Mouse (Mus musculus) liver, embryonic 13.5 days (tissue): ENCODE measurements around the gene Lyrm7. TPM values are rescaled to one million over a fixed set of nuclear protein-coding genes. Genes with fewer than 3 reads are reported as not detected.
A peak's percentile ranks its signal among the peaks of the same experiment; 100 is the strongest.

Experiments
- ATAC-seq: fragments of 200-750 bp; cut with Nextera tagmentation; 2 replicates; pipeline ENCODE4 v1.8.0; 2017; ENCODE audit warnings: low read depth, mild to moderate bottlenecking, moderate number of reproducible peaks, moderate library complexity
- DNase-seq: peaks from one replicate; pipeline ENCODE4 v3.0.0; 2022
- H3K27ac ChIP-seq: fragments of 300-500 bp; sonication (generic); 2 replicates; pipeline ENCODE4 v1.5.1; 2015; ENCODE audit warnings: moderate library complexity, mild to moderate bottlenecking, inconsistent platforms
- H3K27me3 ChIP-seq: fragments of 300-500 bp; sonication (generic); 2 replicates; pipeline ENCODE4 v1.6.1; 2015; ENCODE audit warnings: mild to moderate bottlenecking, inconsistent platforms
- H3K36me3 ChIP-seq: fragments of 300-500 bp; sonication (generic); 2 replicates; pipeline ENCODE4 v1.6.1; 2015; ENCODE audit warnings: mild to moderate bottlenecking, inconsistent platforms
- H3K4me1 ChIP-seq: fragments of 300-500 bp; sonication (generic); replicated peaks from 2 replicates; pipeline ENCODE4 v1.6.1; 2015; ENCODE audit warnings: inconsistent platforms
- H3K4me2 ChIP-seq: fragments of 300-500 bp; sonication (generic); 2 replicates; pipeline ENCODE4 v1.6.1; 2015; ENCODE audit warnings: inconsistent platforms, mild to moderate bottlenecking, moderate library complexity
- H3K4me3 ChIP-seq: fragments of 300-500 bp; sonication (generic); replicated peaks from 2 replicates; pipeline ENCODE4 v1.5.1; 2015; ENCODE audit warnings: mild to moderate bottlenecking, inconsistent platforms
- H3K9ac ChIP-seq: fragments of 300-500 bp; sonication (generic); 2 replicates; pipeline ENCODE4 v1.6.1; 2015; ENCODE audit warnings: mild to moderate bottlenecking, inconsistent platforms
- H3K9me3 ChIP-seq: fragments of 300-500 bp; sonication (generic); replicated peaks from 2 replicates; pipeline ENCODE4 v1.6.1; 2016; ENCODE audit warnings: inconsistent platforms
- WGBS: fragments of 180-500 bp; shearing (Covaris S2); methylation state at CpG from one replicate; pipeline ENCODE4 v1.1.7; 2015; ENCODE audit not compliant: insufficient replicate concordance; 5-methylcytosine and 5-hydroxymethylcytosine counted together
- polyA plus RNA-seq: library from polyadenylated mRNA; unstranded; fragments of >200 nt; fragmentation: Nextera tagmentation; extraction: Ambion mirVana; gene quantifications from 2 replicates; pipeline ENCODE4 v1.2.1, GENCODE M21; 2015

The Lyrm7 gene
- 5.6 and 6.9 TPM in 2 replicates for polyA plus RNA-seq

DNA sequence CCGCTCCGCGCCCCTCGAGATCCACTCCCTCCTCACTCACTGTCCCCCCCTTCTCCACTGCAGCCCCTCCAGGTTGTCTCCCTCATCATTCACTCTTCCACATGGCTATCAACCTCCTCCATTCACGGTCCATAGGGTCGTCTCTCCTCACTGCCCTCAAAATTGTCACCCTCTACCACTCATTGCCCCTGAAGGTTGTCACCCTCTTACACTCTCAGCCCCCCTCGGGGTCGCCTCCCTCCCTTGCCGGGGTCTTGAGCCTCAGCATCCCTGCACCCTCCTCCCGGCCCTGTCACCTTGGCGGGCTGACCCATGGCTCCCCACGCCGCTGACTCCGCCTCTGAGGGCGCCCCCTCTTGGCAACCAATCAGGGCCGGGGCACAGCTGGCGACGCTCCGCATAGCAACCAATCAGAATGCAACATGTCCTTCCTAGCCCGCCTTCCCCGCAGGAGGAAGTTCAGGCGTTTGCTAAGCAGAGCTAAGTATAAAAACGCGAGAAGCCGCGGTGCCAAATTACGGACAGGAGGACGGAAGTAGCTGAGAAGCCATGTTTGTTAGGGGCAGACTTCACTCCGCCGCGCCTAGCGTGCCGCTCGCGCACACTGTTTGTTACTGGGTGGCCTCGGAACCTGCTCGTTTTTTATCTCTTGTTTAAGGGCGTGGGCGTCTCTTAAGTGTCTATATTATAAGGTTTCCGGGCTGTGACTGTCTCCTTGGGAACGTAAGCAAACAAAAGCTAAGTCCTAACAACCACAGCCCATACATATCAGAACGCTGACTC is at the start of gene Lyrm7:
Gene Lyrm7, minus strand, starts transcription at position 661 of the 783 bp plus-strand sequence.
- DNase-seq (peak; percentile 96), ATAC-seq (peak; percentile 97)
- peak within 1 kb of the TSS; percentile 94 for H3K27ac ChIP-seq
- peaks cover 32% of the 10 kb centered on the region for H3K4me1 ChIP-seq
- H3K36me3 ChIP-seq, result no peaks in the 10 kb centered on the region
- no peaks in the 10 kb centered on the region for H3K9me3 ChIP-seq
- H3K9ac ChIP-seq, result peak within 1 kb of the TSS; percentile 80
- H3K4me3 ChIP-seq, result peak within 1 kb of the TSS; percentile 74
- WGBS, result under 1% methylated on average over 42 of the region's 42 CpGs
- peak within 1 kb of the TSS; percentile 83 for H3K4me2 ChIP-seq
- no peaks in the 10 kb centered on the region for H3K27me3 ChIP-seq

DNA sequence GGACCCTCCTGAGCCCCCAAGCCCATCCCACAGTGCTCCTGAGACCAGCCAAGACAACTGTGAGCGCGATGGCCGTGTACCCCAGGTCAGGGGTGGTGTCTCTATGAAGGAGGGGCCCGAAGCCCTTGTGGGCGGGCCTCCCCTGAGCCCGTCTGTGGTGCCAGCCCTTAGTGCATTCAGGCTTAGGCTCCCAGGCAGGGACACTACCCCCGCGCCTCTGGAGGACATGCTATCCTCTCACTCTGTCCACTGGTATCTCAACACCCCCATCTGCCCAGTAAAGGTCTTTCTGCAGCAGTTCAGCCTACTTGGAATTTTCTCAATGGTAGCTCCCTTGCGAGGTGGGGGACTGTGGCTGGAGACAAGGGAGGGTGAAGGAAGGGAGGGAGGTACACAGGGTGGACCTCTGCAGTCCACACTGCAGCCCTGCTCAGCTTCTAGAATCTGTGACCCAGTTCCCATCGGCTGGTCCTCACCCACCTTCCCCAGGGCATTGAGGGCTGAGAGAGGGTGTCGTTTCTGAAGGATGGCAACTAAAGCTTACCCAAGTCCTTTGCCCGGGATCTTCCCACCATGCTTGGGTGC is 49.5 kb upstream of the Lyrm7 start:
- H3K27me3 ChIP-seq, result no peaks in the 10 kb centered on the region
- WGBS, result 85% methylated on average over 12 of the region's 12 CpGs
- H3K36me3 ChIP-seq, result peaks cover 17% of the 10 kb centered on the region

DNA sequence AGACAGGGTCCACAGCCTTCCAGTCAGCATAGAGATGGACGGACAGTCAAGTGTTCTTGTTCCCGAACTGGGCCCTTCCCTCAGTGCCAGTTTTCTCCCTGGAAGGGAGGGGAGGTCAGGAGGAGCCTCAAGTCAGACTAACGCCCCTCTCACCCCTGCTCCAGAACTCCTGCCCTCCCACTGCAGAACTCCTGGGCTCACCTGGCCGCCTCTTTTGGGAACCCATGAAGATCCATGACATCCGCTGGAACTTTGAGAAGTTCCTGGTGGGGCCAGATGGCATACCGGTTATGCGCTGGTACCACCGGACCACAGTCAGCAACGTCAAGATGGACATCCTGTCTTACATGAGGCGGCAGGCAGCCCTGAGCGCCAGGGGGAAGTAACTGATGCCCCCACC is 48.6 kb upstream of the Lyrm7 start:
- WGBS, result 78% methylated on average over 11 of the region's 11 CpGs

More for the DNA sequence above, 49.5 kb upstream of the Lyrm7 start:
- H3K4me1 ChIP-seq, result peaks cover 12% of the 10 kb centered on the region; the same call in 1 of the 2 replicates
- no peak overlapping the region for H3K27ac ChIP-seq
- H3K9ac ChIP-seq, result no peak overlapping the region
- H3K9me3 ChIP-seq, result no peaks in the 10 kb centered on the region
- no peak overlapping the region for H3K4me2 ChIP-seq
- DNase-seq (no peak), ATAC-seq (no peak)
- H3K4me3 ChIP-seq, result no peak overlapping the region

GRCm38 (mm10) chr11:54907259-54907658 is 46.5 kb upstream of the Lyrm7 start:
- no peak for ATAC-seq
- H3K4me3 ChIP-seq, result no peak overlapping the region
- peaks cover 7% of the 10 kb centered on the region for H3K36me3 ChIP-seq
- H3K9me3 ChIP-seq, result no peaks in the 10 kb centered on the region
- no peak overlapping the region for H3K4me2 ChIP-seq
- H3K27me3 ChIP-seq, result peaks cover 13% of the 10 kb centered on the region
- H3K27ac ChIP-seq, result no peak overlapping the region
- H3K9ac ChIP-seq, result no peak overlapping the region
- no peak for DNase-seq
- peaks cover 33% of the 10 kb centered on the region for H3K4me1 ChIP-seq
- 74% methylated on average over 5 of the region's 5 CpGs for WGBS

More for the DNA sequence above, 48.6 kb upstream of the Lyrm7 start:
- Histone ChIP-seq H3K4me2 (no peak overlapping the region), H3K4me3 (no peak overlapping the region), H3K4me1 (peaks cover 16% of the 10 kb centered on the region), H3K27ac (no peak overlapping the region), H3K9ac (no peak overlapping the region), H3K36me3 (peaks cover 8% of the 10 kb centered on the region), H3K9me3 (no peaks in the 10 kb centered on the region), H3K27me3 (no peaks in the 10 kb centered on the region)
- ATAC-seq (no peak), DNase-seq (no peak)

DNA sequence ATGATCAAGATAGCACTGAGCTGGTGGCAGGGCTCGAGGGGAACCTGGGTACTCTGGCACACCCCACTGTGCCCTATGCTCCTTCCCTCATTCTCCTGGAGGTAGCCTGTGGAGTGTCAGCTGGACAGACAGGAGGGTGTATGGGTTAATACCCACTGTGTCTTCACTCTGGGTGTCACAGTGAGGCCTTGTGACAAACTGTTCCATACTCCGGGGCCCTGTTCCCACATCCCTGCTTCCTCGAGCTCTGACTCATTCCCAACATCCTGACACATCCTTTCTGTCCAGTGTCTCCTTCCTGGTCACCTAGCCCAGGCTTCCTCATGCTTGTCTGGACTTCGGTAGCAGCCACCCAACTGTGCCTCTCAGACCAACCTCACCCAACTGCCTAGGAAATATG is 45.8 kb upstream of the Lyrm7 start:
- H3K36me3 ChIP-seq, result peaks cover 7% of the 10 kb centered on the region
- H3K27me3 ChIP-seq, result peaks cover 19% of the 10 kb centered on the region
- no peak overlapping the region for H3K9ac ChIP-seq
- DNase-seq (no peak), ATAC-seq (no peak)
- no peak overlapping the region for H3K27ac ChIP-seq
- no peak overlapping the region for H3K4me3 ChIP-seq
- 48% methylated on average over 4 of the region's 4 CpGs for WGBS
- no peaks in the 10 kb centered on the region for H3K9me3 ChIP-seq
- H3K4me1 ChIP-seq, result peaks cover 33% of the 10 kb centered on the region
- no peak overlapping the region for H3K4me2 ChIP-seq

DNA sequence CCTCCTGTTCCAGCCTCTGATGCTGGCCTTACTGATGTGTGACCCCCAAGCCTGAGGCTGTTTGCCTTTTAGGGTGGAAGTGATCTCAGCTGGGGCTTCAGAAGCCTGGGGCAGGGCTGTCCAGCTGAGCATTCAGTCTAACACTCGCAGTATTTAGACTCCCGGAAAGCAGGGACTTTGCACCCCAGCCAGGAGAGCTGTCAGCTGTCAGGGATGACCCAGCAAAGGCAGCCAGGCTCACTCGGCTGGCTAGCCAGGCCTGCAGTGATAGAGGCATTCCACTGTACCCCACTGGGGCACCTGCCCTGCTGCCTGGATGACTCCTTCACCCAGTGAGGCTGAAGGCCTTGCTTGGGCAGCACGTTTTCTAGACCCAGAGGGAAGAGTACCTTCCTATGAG is 45.2 kb upstream of the Lyrm7 start:
- DNase-seq (no peak), ATAC-seq (peak; percentile 56)
- Histone ChIP-seq H3K9me3 (no peaks in the 10 kb centered on the region), H3K27me3 (peaks cover 19% of the 10 kb centered on the region), H3K9ac (no peak overlapping the region), H3K4me2 (no peak overlapping the region), H3K4me3 (no peak overlapping the region), H3K4me1 (peaks cover 33% of the 10 kb centered on the region), H3K36me3 (peaks cover 2% of the 10 kb centered on the region), H3K27ac (no peak overlapping the region)
- WGBS, result 61% methylated on average over 4 of the region's 4 CpGs

DNA sequence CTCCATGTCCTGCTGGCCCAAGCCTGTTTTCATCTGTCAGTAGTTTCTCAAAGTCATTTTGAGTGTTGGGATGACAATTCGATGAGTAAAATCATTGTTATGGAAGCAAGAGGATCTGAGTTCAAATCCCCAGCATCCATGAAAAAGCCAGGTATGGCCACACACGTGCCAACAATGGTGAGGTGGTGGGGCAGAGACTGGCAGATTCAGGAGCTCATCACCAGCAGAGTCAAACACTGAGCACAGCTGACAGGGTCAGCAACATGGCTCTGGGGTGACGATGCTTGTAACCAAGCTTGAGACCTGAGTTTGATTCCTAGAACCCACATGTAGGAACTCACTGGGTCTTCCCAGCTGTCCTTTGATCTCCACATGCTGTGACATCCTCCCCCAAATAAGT is 44.4 kb upstream of the Lyrm7 start:
- H3K4me3 ChIP-seq, result no peak overlapping the region
- WGBS, result 75% methylated on average over 3 of the region's 3 CpGs
- H3K36me3 ChIP-seq, result no peaks in the 10 kb centered on the region; the same call in 1 of the 2 replicates

DNA sequence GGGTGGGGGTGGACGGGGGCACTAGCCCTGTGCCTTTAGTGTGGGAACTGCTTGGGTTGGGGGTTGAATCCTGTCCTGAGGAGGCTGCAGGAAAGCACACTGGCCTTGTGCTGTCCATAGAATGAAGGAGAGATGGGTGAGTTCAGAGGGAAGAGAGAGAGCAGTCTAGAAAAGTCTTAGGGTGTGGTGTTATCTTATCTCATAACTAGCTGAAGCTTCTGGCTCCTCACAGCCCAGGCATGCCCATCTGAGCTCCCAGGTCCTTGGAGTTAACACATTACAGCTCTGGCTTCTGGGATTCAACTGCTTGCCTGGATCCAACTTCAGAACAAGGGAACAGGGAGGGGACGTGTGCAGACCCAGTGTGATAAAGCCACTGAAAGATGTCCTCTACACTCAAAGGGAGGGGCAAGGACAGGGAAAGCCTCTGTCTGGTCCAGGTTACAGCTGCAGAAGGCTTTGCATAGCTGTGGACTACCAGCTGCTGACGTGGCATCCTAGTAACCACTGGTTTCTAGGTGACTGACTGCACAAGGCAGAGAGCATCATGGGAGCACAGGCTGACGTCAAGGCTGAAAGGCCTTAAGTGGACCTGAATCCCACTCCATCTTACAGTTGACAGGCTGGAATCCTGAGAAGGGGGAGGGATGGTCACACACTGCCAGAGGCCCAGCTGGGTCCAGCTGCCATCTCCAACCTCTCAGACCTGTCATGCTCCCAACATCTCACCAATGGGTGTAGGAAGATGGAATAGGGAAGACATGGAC is 43.4 kb upstream of the Lyrm7 start:
- no peaks in the 10 kb centered on the region for H3K9me3 ChIP-seq
- peaks cover 19% of the 10 kb centered on the region for H3K27me3 ChIP-seq
- no peak overlapping the region for H3K9ac ChIP-seq
- H3K4me3 ChIP-seq, result no peak overlapping the region
- H3K4me2 ChIP-seq, result no peak overlapping the region
- 53% methylated on average over 4 of the region's 4 CpGs for WGBS
- DNase-seq (no peak), ATAC-seq (0 out of 2 replicates have a peak, but pooled peaks have one; percentile 21)
- H3K27ac ChIP-seq, result no peak overlapping the region
- no peaks in the 10 kb centered on the region; the same call in 1 of the 2 replicates for H3K36me3 ChIP-seq
- H3K4me1 ChIP-seq, result peaks cover 33% of the 10 kb centered on the region

More for the DNA sequence above, 44.4 kb upstream of the Lyrm7 start:
- Histone ChIP-seq H3K27ac (no peak overlapping the region), H3K9ac (no peak overlapping the region), H3K27me3 (peaks cover 19% of the 10 kb centered on the region), H3K4me1 (peaks cover 33% of the 10 kb centered on the region), H3K9me3 (no peaks in the 10 kb centered on the region), H3K4me2 (no peak overlapping the region)
- ATAC-seq (no peak), DNase-seq (no peak)

- 48% methylated on average over 5 of the region's 5 CpGs for WGBS
- H3K27me3 ChIP-seq, result peaks cover 19% of the 10 kb centered on the region
- ATAC-seq (no peak), DNase-seq (no peak)
- peaks cover 33% of the 10 kb centered on the region for H3K4me1 ChIP-seq
- no peak overlapping the region for H3K27ac ChIP-seq
- H3K4me3 ChIP-seq, result peak overlapping the region; percentile 45
- H3K4me2 ChIP-seq, result peak overlapping the region; percentile 70
- H3K9ac ChIP-seq, result no peak overlapping the region
- no peaks in the 10 kb centered on the region for H3K36me3 ChIP-seq
- no peaks in the 10 kb centered on the region for H3K9me3 ChIP-seq
These were observed 42.6 kb upstream of the Lyrm7 start for GRCm38 (mm10) chr11:54903339-54903738.

- H3K27ac ChIP-seq, result no peak within 1 kb of the TSS
- ATAC-seq, result peak; percentile 67
- no peaks in the 10 kb centered on the region for H3K36me3 ChIP-seq
- no peaks in the 10 kb centered on the region for H3K9me3 ChIP-seq
- H3K9ac ChIP-seq, result peak within 1 kb of the TSS; percentile 44; the same call in 1 of the 2 replicates
- H3K4me1 ChIP-seq, result peaks cover 33% of the 10 kb centered on the region
- H3K4me3 ChIP-seq, result peak within 1 kb of the TSS; percentile 45
- peaks cover 19% of the 10 kb centered on the region for H3K27me3 ChIP-seq
- 15% methylated on average over 45 of the region's 45 CpGs for WGBS
- DNase-seq, result peak; percentile 22
- H3K4me2 ChIP-seq, result peak within 1 kb of the TSS; percentile 70
These were observed 41.9 kb upstream of the Lyrm7 start, which contains the start of gene Gpx3 for GRCm38 (mm10) chr11:54902333-54903323. Gpx3 (plus strand) TSS chr11:54902453.
